Mouse (Mus musculus): ENCODE results near the gene Otub2.

Gene Otub2

GRCm38 (mm10) chr12:103388505-103389347 lies at the start of gene Otub2:
Otub2 (plus strand) TSS chr12:103388682.
- peak; percentile 96 for DNase-seq (ENCODE audit: low read depth, low spot score)

GRCm38 (mm10) chr12:103341212-103341611 lies 47.3 kb upstream of the Otub2 start:
- no peak for DNase-seq (ENCODE audit: low read depth, low spot score)

DNA sequence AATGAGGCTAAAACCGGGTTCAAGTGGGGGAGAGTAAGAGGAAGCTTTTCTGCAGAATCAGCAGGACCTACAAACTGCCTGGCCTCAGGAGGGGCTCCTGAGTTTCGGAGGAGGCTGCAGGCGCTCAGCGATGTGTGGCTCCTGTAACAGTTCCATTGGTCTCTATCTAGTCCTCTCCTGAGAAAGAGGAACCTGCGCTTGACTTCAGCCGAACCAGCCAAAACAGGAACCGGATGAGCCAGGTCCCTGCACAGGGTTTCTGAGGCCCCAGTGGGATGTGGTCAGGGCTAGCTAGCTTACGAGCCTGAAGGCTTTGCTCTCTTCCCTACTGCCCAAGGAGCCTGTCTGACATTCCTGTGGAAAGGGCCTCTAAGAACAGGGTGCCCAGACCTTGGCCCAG lies 45.0 kb upstream of the Otub2 start:
- DNase-seq (ENCODE audit: low read depth, low spot score) = no peak

DNA sequence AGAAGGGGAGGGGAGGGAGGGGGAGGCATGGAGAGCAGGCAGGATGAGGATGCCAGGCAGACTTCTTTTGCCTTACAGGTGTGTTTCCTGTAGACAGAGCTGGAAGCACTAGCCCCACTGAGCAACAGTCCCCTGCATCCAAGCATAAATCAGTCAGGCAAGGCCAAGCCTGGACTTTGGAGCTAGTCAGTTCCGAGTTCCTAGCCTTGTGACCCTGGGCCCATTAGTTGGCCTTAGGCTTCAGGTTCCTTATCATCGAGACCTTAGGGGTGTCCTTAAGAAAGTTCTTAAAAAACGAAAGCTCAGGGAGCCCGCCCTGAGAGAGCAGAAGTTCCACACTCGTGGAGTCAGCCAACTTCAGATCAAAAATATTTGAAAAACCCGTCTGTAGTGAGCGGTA lies 43.5 kb upstream of the Otub2 start:
- no peak for DNase-seq (ENCODE audit: low read depth, low spot score)

DNA sequence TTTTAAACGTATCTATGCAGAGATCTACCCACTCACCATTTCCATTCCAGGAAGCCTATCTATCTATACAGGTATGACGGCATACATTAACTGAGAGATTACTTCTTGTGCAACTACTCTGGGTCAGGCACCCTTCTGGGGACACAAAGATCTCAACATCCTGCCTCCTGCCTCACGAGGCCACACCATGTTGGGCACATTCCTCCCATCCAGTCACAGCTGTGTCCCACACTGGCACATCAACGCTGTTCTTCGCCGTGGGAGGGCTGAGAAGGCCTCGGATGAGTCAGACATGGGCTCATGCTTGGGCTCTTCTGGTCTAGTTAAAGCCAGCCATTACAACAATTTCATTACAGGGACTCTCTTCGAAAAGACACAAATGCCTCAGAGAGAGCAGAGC lies 41.5 kb upstream of the Otub2 start:
- DNase-seq (ENCODE audit: low read depth, low spot score) = no peak

- DNase-seq (ENCODE audit: low read depth, low spot score) = no peak
Measured at GRCm38 (mm10) chr12:103347406-103347805, 41.1 kb upstream of the Otub2 start.

DNA sequence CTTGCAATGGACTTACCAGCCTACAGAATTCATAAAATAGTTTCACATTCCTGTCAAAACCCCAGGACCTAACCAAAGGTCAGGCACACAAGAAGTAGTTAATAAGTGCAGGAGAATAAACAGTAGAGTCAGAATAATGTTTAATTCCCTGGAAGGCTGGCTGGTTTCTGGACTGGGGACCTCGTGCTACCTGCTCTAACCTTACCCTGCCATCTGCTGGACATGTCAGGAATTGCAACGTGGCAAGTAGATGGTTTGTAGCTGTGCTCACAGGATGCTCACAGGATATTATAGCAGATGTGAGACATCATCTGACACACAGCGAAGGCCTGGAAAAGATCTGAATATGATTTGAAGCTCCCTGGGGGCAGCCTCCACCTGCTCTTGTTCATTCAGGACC lies 40.0 kb upstream of the Otub2 start:
- DNase-seq (ENCODE audit: low read depth, low spot score) = peak; percentile 78

GRCm38 (mm10) chr12:103352735-103353134 lies 35.7 kb upstream of the Otub2 start:
- no peak for DNase-seq (ENCODE audit: low read depth, low spot score)

GRCm38 (mm10) chr12:103353538-103353937 lies 34.9 kb upstream of the Otub2 start:
- no peak for DNase-seq (ENCODE audit: low read depth, low spot score)

GRCm38 (mm10) chr12:103355746-103356414 lies 32.6 kb upstream of the Otub2 start, which contains the start of gene Asb2:
Asb2 (minus strand) TSS chr12:103356001.
- no peak for DNase-seq (ENCODE audit: low read depth, low spot score)

DNA sequence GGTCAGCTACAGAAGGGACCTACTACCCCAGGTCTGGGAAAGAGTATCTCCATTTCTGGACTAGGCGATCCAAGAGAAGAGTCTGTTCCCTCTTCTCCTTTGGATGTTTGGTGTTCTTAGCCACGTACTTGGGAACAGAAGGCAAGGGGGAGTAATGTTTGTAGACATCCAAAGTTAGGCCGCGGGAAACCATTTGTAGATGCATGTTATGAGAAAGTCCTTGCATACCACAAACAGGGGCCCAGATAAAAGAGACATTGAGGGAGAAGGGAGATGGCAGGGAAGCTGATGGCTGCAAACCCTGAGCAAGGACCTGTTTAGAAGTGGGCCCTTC lies 32.1 kb upstream of the Otub2 start:
- no peak for DNase-seq (ENCODE audit: low read depth, low spot score)

DNA sequence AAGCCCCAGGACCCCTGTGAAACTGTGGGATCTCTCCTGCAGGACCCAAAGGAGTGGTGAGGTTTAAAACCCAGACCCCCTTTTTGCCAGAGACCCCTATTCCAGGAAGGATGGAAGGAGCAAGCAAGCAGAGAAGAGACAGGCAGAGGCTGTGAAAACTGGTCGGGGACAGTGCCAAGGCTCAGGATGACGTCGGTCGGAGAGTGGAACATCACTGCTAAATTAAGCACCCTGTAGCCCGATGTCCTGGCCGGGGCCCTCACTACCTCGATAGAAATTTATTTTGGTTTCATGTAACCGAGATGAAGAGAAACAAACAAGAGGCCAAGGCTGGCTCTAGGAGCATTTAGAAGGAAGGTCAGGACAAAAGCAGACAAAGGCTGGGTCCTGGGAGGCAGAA lies 30.3 kb upstream of the Otub2 start:
- DNase-seq (ENCODE audit: low read depth, low spot score) = no peak

DNA sequence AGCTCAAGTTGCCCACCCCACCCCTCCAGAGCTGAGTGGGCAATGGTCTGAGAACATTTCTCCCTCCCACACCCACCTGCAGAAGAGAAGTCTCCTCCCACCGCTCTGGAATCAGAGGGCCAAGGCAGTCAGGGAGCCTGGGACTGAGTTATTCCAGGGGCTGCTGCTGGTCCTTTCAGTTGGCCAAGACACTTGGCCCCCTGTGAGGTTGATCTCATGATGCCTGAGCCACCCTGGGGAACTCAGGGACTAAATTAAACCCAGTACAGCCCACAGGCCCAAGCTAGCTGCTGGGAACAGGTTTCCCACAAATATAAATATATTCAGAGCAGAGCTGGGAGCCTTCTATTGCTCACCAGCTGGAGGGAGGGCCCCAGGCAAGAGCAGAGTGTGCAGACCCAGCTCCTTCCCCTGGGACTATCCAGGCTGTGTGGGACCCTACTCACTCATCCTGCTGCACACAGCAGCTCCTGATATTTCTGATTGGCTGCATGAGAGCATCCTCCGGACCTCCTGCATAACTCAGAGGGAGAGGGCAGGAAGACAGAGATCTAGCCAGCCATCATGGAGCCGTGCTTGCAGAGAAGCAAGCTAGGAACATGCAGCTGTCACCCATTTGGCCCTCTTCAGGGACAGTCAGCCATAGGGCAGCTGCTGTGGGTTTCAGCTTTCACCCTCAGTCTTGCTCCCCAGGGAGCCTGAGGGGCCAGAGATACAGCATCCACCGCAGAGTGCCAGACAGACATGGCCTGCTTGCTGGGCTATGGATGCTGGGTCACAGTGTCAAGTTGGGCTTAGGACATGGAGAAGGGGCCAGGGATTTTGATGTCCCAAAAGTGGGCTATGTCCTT lies 29.3 kb upstream of the Otub2 start:
- DNase-seq (ENCODE audit: low read depth, low spot score) = no peak

DNA sequence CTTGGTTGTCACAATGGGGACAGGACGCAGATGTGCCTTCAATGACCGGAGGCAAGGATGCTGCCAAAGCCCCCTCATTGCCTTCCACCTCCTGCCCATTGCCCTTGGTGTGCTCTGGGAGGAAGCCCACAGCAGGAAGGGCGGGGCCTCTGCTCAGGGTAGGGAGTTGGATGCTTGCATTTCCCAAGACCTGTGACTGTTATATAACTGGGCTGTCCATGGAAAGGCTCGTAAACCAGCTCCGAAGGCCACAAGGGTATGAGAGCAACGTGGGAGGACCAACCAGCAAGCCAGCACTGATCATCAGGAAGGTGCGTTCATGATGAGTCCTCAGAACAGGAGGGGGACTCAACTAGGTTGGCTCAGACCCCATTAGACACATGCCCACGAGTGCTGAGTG lies 27.7 kb upstream of the Otub2 start:
- no peak for DNase-seq (ENCODE audit: low read depth, low spot score)

GRCm38 (mm10) chr12:103361539-103362307 lies 26.8 kb upstream of the Otub2 start:
- DNase-seq (ENCODE audit: low read depth, low spot score) = no peak

DNA sequence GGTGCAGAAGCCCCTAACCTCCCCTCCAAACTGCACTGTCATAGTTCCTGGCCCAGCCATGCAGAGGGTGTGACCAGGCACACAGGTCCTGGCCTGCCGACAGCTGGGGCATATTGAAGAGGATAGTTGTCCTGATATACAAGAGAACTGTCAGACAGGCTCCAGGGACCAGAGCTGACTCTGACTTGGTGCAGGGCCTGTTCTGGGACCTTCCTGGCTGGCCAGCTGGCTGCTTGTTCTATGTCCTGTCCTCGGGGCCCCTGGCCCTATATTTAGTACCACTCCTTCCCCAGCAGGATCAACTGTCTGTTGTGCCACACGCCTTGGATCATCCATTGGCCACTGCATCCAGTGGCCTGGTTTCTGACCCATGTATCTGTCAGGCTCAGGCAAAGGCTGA lies 26.1 kb upstream of the Otub2 start:
- no peak for DNase-seq (ENCODE audit: low read depth, low spot score)

DNA sequence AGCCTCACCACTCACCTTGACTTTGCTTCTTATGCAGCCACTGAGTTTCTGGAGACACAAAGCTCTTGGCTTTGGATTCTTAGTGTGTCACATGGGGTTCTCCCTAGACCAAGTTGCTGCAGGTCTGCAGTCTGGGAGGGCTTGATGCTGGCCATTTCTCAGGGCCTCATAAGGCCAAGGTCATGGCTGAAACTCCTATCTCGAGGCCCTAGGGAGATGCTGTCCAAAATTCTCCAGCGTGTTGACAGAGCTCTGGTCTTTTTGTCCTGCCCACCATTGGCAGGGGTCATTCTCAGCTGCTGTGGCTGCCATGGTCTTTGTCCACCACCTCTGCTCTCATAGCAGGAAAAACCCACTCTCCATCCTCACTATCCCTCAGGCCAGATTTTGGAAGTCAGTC lies 21.3 kb upstream of the Otub2 start:
- DNase-seq (ENCODE audit: low read depth, low spot score) = no peak

DNA sequence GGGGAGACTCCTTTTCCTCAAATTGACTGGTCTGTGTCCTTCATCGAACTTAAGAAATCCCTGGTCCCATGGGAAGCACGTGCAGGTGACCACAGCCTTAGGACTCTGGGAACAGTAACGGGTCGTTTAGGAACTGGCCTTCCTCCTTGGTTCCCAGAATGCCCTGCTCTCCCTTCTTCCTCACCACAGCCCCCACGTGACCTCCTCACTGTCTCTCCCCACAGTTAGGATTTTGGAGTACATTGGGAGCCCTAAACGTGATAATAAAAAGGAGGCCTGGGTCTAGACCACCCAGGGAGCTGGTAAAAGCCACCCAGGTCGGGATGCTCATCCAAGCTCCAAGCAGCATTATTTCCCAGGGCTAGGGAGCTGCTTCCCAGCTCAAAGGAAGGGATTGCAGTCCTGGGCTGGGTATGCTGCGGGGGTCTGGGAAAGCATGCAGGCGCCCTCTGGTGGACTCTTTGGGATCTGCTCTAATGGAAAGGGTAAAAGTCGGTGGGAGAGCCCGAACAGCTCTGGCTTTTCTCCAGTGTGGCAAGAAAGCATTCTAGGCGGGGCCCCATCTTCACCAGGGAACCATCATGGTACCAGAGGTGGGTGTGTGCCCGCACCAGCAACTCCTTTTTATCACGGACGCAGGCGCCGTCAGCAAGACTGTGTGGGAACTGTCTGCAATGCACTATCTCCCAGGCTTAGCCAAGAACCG lies 20.7 kb upstream of the Otub2 start:
- DNase-seq (ENCODE audit: low read depth, low spot score) = peak; percentile 85

GRCm38 (mm10) chr12:103368326-103368669 lies 20.2 kb upstream of the Otub2 start:
- DNase-seq (ENCODE audit: low read depth, low spot score) = no peak

DNA sequence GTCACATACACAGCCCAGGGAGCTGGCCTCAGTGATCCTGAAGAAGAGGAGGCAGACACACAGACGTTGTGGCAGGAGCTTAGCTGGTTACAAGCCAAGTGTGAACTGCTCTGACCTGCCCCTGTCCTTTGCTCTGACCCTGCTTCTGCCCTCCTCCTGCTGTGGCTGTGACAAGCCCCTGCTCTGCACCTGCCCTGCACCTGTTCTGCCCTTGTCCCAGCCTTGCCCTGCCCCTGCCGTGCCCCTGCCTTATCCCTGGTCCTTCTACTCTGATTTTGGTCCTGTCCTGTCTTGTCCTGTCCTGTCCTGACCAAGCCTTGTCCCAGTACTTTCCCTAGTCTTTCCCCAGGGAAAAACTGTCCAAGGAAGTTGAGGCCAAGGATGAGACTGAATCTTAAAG lies 19.7 kb upstream of the Otub2 start:
- no peak for DNase-seq (ENCODE audit: low read depth, low spot score)

DNA sequence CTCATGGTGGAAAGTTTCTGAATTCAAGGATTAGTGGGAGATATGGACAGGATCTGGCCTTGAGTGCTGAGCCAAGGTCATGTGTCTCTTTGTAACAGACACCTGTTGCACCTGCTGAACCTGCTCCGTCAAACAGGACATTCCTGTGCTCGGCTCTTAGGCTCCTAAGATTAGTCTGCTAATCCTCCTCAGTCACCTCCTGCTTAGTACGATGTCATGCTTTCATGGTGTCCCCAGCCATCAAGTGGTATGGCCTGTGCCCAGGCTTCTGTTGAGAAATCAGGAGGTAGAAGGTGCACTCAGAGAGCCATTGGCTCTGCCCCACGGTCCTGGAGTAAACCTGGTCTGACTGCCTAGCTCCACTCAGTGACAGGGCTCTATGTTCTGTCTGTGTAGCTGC lies 17.6 kb upstream of the Otub2 start:
- DNase-seq (ENCODE audit: low read depth, low spot score) = no peak
